ENCODE assay signal across 6 mouse cellular contexts in genomic region chr17:6410713-6411213, GRCm38 (mm10). TPM values are rescaled to one million over a fixed set of nuclear protein-coding genes. Genes with fewer than 3 reads are reported as not detected.
DNase-seq lines count a peak whose midpoint lies in the region; ATAC-seq and TF ChIP-seq lines count a peak whose summit lies in the region.
"Not testable (repeated sequence)": the region's sequence is repeated elsewhere in the genome, so short reads cannot be mapped to it uniquely, and the experiment has no call there.

No protein-coding gene starts in this region.

- not testable (repeated sequence) for H3K9me3 ChIP-seq in embryonic facial prominence, embryonic 11.5 days (replicated peaks; ENCODE audit: control insufficient read depth, low read length); hindbrain, postnatal 0 days (ENCODE audit: low read length); limb, embryonic 11.5 days (ENCODE audit: control insufficient read depth, low read length); midbrain, embryonic 11.5 days (ENCODE audit: control insufficient read depth, low read length); stomach, embryonic 16.5 days (replicated peaks; ENCODE audit: control insufficient read depth, low read length)

- H3K9ac ChIP-seq in embryonic facial prominence, embryonic 11.5 days (replicated peaks; ENCODE audit: low read length); hindbrain, postnatal 0 days (replicated peaks; ENCODE audit: low read length); limb, embryonic 11.5 days (ENCODE audit: low read length); midbrain, embryonic 11.5 days (ENCODE audit: low read length); stomach, embryonic 16.5 days (ENCODE audit: low read length): not testable (repeated sequence)

- 49% methylated on average over 6 of the region's 6 CpGs for WGBS in embryonic facial prominence, embryonic 11.5 days
- 57% methylated on average over 6 of the region's 6 CpGs for WGBS in hindbrain, postnatal 0 days
- WGBS in limb, embryonic 11.5 days = 64% methylated on average over 6 of the region's 6 CpGs
- WGBS in midbrain, embryonic 11.5 days = 63% methylated on average over 6 of the region's 6 CpGs
- 31% methylated on average over 6 of the region's 6 CpGs for WGBS in stomach, embryonic 16.5 days

- not testable (repeated sequence) for H3K4me1 ChIP-seq in embryonic facial prominence, embryonic 11.5 days (ENCODE audit: control insufficient read depth, insufficient read depth, low read length); hindbrain, postnatal 0 days (ENCODE audit: insufficient read depth, low read length); limb, embryonic 11.5 days (ENCODE audit: control insufficient read depth, insufficient read depth, low read length); midbrain, embryonic 11.5 days (ENCODE audit: control insufficient read depth, insufficient read depth, low read length); stomach, embryonic 16.5 days (ENCODE audit: control insufficient read depth, insufficient read depth, low read length)

- not testable (repeated sequence) for H3K27me3 ChIP-seq in embryonic facial prominence, embryonic 11.5 days (ENCODE audit: control insufficient read depth, insufficient read depth, low read length); hindbrain, postnatal 0 days (ENCODE audit: insufficient read depth, low read length); limb, embryonic 11.5 days (ENCODE audit: control insufficient read depth, insufficient read depth, low read length); midbrain, embryonic 11.5 days (ENCODE audit: control insufficient read depth, insufficient read depth, low read length); stomach, embryonic 16.5 days (ENCODE audit: control insufficient read depth, insufficient read depth, low read length)

- H3K4me3 ChIP-seq in embryonic facial prominence, embryonic 11.5 days (ENCODE audit: low read depth, low read length); hindbrain, postnatal 0 days (ENCODE audit: low read length); limb, embryonic 11.5 days (ENCODE audit: low read depth, low read length); midbrain, embryonic 11.5 days (ENCODE audit: low read depth, low read length); stomach, embryonic 16.5 days (replicated peaks; ENCODE audit: low read length): not testable (repeated sequence)

- not testable (repeated sequence) for H3K4me2 ChIP-seq in embryonic facial prominence, embryonic 11.5 days (ENCODE audit: low read depth, low read length); hindbrain, postnatal 0 days (ENCODE audit: low read depth, low read length); limb, embryonic 11.5 days (ENCODE audit: low read depth, severe bottlenecking); midbrain, embryonic 11.5 days; stomach, embryonic 16.5 days (ENCODE audit: low read depth, low read length)

- H3K27ac ChIP-seq in embryonic facial prominence, embryonic 11.5 days (replicated peaks; ENCODE audit: low read depth, low read length); hindbrain, postnatal 0 days; limb, embryonic 11.5 days (replicated peaks; ENCODE audit: low read depth, low read length); midbrain, embryonic 11.5 days (ENCODE audit: low read depth, low read length); stomach, embryonic 16.5 days (ENCODE audit: low read length): not testable (repeated sequence)

- peak; percentile 15 for DNase-seq in ZHBTc4 (ENCODE audit: low read depth, low spot score)
- peak; percentile 14 for DNase-seq in embryonic facial prominence, embryonic 11.5 days (ENCODE audit: low spot score)
- peak; percentile 1 for DNase-seq in hindbrain, postnatal 0 days (ENCODE audit: low spot score)
- DNase-seq in limb, embryonic 11.5 days (ENCODE audit: low spot score) = peak; percentile 20
- DNase-seq in midbrain, embryonic 11.5 days (ENCODE audit: low spot score, missing footprints) = peak; percentile 0

- ATAC-seq in embryonic facial prominence, embryonic 11.5 days (replicated peaks; ENCODE audit: insufficient number of reproducible peaks, low FRiP score, low TSS enrichment, low read depth); hindbrain, postnatal 0 days; limb, embryonic 11.5 days (ENCODE audit: insufficient number of reproducible peaks, low FRiP score, low TSS enrichment, low read depth); midbrain, embryonic 11.5 days (ENCODE audit: low FRiP score): not testable (repeated sequence)
- peak; percentile 92 for ATAC-seq in stomach, embryonic 16.5 days (ENCODE audit: insufficient read depth, low FRiP score)

- TF ChIP-seq CTCF in hindbrain, postnatal 0 days (IDR thresholded peaks at IDR 0.05; ENCODE audit: low read depth) = not testable (repeated sequence)

- H3K36me3 ChIP-seq in embryonic facial prominence, embryonic 11.5 days (replicated peaks; ENCODE audit: control insufficient read depth, insufficient read depth, low read depth, low read length); hindbrain, postnatal 0 days (ENCODE audit: insufficient read depth, low read length); limb, embryonic 11.5 days (ENCODE audit: control insufficient read depth, insufficient read depth, low read length); midbrain, embryonic 11.5 days (ENCODE audit: control insufficient read depth, insufficient read depth, low read length); stomach, embryonic 16.5 days (ENCODE audit: control insufficient read depth, insufficient read depth, low read length): not testable (repeated sequence)

RNA-seq across cellular contexts. Expression of gene Dynlt1b, which starts 19.1 kb away (rescaled TPM):
- polyA plus RNA-seq in embryonic facial prominence, embryonic 11.5 days (2014; fragmentation: Nextera tagmentation; extraction: Ambion mirVana) = 546 and 573 TPM in 2 replicates
- total RNA-seq in hindbrain, postnatal 0 days (2014; rRNA removed) = 392 and 457 TPM in 2 replicates
- 1,203 and 1,233 TPM in 2 replicates for polyA plus RNA-seq in hindbrain, postnatal 0 days (2015; fragmentation: Nextera tagmentation; extraction: Ambion mirVana)
- polyA plus RNA-seq in limb, embryonic 11.5 days (2014; fragmentation: Nextera tagmentation; extraction: Ambion mirVana) = 502 TPM in 2 replicates
- polyA plus RNA-seq in midbrain, embryonic 11.5 days (2014; fragmentation: Nextera tagmentation; extraction: Ambion mirVana) = 673 and 680 TPM in 2 replicates
- polyA plus RNA-seq in stomach, embryonic 16.5 days (2015; fragmentation: Nextera tagmentation; extraction: Ambion mirVana) = 440 and 474 TPM in 2 replicates
